Mouse (Mus musculus) left cerebral cortex, postnatal 25 days (tissue): ENCODE measurements around the gene Tmem259. TPM values are rescaled to one million over a fixed set of nuclear protein-coding genes. Genes with fewer than 3 reads are reported as not detected.
A peak's percentile ranks its signal among the peaks of the same experiment; 100 is the strongest.

ENCODE experiments used
- DNase-seq, 2 experiments: peaks; one replicate each; pipeline ENCODE4 v3.0.0; 2022; ENCODE audit warnings: low spot score in 2 of 2, mixed read lengths in 1 of 2
- intact Hi-C: fragments of 180-260 bp; cut with DNase I; formaldehyde crosslinking; loops from one replicate; pipeline ENCODE4 v1.15.1; 2025
- total RNA-seq, 2 experiments: library from RNA; stranded (reverse); gene quantifications; 2 replicates each; pipeline ENCODE4 v1.2.3; 2021

Gene Tmem259
- total RNA-seq, 2 experiments from 2014 or later: 123 to 124 TPM

- intact Hi-C loops: no loop called here
- no peak for DNase-seq
Observed at GRCm38 (mm10) chr10:79943471-79943901, 40.6 kb downstream of the Tmem259 start.

DNA sequence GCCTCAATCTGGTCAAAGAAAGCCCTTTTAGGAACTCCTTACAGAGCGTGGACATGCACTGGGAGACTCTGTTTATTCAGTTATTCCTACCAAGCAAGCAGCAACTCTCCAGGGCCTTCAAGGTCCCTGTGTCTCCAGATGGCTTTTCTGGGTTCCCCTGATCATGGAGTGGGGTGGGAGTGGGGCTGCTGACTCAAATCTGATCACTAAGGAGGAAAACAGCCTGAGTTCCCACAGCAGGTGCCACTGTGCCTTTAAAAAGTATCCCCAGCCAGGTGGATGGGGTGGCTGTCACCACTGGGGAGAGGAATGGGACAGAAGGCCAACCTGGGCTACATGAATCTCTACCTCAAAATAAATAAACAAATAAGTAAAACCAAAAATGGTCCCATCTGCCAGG lies 41.1 kb downstream of the Tmem259 start:
- intact Hi-C loops: no loop called here
- DNase-seq: no peak

DNA sequence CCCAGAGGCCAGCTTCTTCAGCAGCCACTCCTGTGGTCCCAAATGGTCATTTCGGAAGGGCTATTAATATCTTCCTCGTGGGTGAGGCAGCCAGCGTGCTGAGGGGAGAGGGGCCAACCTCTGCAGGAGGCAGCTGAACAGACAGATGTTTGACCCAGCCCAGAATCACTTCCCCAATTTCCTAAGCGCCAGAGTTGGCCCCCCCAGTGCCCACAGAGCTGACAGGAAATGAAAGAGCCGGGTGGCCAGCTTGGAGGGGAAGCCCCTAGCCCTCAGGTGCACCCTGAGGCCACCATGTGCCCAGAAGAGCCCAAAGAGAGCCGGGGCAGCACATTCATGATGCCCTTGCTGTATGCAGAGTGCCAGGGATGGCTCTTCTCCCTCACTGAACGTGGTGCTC lies 43.4 kb downstream of the Tmem259 start:
- peak in 1 of 2 experiments; percentile 31 for DNase-seq
- intact Hi-C loops: no loop called here

DNA sequence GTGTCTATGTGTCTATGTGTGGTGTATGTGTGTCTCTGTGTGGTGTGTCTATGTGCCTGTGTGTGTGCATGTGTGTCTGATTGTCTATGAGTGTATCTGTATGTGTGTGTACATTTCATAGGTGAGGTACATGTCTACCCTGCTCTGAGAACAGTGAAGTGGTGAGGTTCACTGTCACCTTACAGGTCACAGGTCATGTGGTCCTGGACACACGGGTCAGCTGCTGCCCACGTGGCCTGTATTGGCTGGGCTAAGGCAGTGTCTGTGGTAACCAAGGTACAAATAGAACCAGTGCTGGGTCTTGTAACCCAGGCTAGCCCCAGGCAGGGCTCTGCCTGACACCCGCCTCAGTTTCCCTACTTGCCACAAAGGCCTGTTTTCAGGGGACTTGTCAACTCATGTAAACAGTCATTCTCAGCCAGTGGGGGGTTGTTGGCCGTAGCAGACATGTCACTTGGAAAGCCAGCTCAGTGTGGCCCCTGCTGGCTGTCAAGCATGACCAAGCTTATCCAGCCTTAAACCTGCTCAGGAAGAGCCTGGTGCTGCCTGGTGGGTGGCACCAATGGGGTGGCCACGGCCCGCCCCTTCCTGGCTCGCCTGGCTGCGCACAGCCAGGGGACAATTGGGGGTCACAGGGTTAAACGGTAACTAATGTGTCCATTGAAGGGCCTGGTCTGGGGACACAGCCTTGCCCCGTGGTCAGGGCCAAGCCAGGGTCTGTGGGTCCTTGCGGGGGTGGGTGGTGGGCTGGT lies 46.2 kb downstream of the Tmem259 start:
- DNase-seq: no peak
- intact Hi-C loops: no loop called here

DNA sequence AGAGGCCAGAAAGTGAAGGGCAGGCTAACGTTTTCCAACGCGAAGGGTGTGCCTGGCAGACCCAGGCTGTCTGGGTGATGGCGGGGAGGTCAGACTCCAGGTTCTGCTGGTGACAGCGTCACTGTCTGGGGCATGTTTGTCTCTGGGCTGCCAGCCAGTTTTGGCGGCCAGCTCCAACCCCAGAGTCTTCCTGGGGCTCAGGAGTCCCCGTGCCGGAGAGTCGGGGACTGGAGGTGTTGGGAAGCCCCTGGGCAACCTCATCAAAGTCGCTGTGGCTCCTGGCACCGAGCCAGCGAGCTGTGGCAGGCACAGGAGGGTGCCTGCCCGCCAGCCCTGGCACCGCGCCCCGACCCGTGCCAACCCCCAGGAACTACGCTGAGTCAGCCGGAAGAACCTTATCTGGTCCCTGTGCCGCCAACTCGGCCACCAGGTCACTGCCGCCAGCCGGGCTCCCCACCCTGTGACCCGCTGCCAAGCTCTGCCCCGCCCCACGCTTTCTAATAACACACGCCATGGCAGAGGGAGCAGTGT lies 47.2 kb downstream of the Tmem259 start:
- intact Hi-C loops: no loop called here
- DNase-seq: no peak

- no peak for DNase-seq
- intact Hi-C loops: no loop called here
Observed at GRCm38 (mm10) chr10:79936284-79936910, 47.7 kb downstream of the Tmem259 start.

- no peak for DNase-seq
- intact Hi-C loops: no loop called here
Observed at GRCm38 (mm10) chr10:79934794-79935569, 49.1 kb downstream of the Tmem259 start.

DNA sequence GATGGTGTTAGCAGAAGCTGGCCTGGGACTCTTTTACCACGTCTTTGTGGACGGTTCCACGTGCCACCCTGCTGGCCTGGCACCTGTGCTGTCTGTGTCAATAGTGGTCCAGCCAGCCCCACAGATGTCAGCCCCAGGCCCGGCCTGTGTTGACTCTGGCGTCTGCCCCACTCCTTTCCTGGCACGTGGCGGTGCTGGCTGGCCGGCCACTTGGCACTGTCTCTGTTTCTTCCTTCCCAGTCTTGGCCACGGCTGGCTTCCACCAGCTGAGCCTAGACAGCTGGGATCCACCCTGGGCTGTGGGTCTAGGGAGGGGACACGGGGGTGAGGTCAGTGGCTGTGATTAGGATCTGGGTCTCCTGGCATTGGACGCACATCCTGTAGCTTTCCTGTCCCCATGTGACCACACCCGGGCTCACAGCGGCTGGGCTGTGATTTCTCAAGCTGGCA lies 49.8 kb downstream of the Tmem259 start:
- DNase-seq: peak; percentile 58 to 70
- intact Hi-C loops: no loop called here

DNA sequence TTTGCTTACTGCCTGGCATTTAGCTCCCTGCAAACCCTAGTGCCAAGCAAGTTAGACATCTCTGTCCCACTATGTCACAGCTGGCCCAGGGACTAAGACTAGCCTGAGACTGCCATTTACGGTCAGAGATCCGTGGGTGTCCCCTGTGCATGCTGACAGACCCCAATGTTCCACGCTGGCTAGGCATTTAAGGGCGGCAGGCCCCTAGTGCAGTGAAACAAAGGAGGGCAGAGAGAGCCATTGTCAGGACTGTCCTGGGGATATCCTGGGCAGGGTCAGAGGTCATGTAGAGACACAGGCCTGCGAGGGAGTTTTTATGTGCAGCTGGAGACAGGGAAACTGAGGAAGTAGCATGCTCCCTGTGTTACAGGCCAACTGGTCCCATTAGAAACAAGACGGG lies 50.3 kb downstream of the Tmem259 start:
- intact Hi-C loops: no loop called here
- no peak for DNase-seq

DNA sequence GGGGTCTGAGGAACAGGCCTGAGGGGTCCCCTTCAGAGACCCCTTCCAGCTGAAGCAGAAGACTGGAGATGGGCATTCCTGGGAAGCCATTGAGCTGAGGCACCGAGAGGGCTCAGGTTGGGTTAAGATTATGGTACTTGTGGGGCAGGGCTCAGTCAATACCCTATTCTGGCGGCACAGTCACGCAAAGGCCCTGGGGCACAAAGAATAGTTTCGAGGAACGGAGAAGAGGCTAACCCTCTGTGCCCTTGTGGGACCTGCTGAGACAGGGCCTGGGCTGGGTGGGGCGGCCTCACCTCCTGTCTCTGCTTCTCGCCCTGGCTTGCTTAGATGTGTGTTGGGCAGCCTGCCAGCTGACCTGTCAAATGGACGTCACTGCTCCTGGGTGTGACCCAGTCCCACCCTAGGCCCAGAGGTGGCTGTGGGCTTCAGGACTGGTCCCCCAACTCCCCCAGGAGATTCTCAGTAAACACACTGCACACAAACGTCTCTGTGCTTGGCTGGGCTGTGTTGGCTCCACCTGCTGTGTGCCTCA lies 50.9 kb downstream of the Tmem259 start:
- no peak for DNase-seq
- intact Hi-C loops: no loop called here

DNA sequence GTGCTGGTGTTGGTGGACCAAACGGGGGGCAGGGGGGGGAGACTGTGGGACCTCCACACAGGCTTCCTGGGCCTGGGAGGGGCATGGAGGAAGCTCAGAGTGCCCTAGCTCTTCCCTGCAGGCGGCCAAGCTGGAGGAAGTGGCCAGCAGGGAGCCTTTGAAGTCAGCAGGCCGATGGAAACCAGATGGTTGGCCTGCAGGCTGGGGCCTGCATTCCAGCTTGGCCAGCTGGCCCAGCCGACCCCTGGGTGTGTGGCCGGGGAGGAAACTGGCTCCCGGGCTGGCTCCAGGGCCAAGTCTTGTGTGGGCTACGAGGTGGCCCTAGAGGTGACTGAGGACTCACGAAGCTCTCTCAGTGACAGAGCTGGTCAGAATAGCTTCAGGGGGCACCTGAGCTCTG lies 51.4 kb downstream of the Tmem259 start:
- no peak for DNase-seq
- intact Hi-C loops: no loop called here

- intact Hi-C loops: no loop called here
- DNase-seq: no peak
Observed at GRCm38 (mm10) chr10:79931797-79932196, 52.3 kb downstream of the Tmem259 start.

DNA sequence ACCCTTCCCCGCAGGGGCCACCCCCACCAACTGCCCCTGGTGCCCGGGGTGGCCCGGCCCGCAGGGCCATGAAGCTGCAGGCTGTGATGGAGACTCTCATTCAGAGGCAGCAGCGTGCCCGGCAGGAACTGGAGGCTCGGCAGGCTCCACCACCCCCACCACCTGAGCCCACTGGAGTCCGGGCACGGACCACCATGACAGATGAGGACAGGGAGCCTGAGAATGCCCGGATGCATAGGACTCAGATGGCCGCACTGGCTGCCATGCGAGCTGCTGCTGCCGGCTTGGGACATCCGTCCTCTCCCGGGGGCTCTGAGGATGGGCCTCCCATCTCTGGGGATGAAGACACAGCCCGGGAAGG lies 53.3 kb downstream of the Tmem259 start:
- no peak for DNase-seq
- intact Hi-C loops: no loop called here

DNA sequence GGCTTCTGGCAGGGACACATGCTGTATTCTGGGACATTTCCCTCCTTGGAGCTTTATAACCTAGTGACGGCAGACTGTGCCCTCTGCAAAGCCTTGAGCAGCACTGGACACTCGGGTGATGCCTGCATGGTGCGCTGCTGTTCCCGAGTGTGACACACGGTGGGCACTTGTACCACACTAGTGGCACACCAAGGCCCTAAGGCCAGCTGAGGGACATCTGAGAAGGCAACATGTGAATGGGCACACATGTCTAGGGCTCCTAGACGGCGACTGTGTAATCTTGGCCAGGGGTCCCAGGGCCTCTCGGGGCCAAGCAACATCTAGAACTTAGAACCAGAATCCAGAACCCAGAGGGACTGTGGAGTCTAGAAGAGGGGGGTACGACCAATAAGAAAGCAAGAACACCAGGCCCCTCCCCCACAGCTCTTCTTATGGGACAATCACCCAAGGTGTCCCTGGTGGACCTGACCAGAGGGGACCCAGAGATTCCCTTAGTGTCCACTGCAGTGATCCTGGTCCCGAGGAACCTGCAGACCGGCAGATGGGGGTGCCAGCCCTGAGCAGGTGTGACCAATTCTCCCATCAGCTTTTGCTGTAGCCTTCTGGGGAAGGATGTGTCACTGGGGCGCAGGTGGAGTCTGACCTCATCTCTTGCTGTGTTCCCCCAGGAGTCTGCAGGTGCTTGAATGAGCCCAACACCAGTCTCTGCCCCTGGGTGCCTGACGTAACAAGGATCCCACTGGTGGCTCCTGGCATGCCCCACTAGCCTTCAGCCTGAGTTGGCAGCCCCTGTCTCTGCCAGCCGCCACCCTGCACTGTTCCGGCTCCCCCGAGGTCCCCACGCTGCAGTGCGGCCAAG lies 53.9 kb downstream of the Tmem259 start:
- intact Hi-C loops: no loop called here
- DNase-seq: no peak

DNA sequence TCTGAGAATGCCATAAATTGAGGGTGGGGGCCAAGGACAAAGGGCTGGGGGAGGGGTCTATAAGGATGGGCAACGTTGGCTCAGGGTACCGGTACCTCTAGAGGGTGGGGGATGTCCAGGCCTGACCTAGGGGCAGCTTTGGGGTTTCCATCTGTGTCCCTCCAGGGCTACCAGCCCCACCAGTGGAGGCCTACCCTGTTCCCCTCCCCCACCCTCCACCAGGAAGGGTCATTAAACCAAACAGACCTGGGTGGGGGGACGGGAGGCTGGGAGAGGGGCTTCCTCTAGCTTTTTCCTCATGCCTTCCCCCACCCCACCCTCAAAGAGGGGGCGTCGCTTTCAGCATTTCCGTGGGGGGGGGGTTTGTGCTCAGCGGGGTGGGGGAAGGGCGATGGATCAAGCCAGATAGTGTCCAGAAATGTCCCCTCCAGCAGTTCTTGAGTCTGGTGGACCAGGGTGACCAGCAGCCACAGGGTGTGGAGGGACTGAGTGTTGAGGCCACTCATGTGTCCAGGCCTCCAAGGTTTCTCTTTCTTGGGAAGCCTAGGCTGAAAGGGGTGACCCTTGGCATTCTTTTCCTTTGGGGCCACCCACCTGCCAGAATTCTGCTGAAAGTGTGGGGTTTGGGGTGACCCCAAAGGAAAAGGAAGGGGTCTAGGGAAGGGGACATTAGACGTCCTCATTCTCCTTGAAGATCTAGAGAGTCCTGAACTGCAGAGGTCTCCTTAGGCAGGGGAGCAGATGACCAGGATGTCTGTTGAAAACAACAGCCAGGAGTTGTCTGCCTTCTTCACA lies 55.0 kb downstream of the Tmem259 start:
- no peak for DNase-seq
- intact Hi-C loops: no loop called here

DNA sequence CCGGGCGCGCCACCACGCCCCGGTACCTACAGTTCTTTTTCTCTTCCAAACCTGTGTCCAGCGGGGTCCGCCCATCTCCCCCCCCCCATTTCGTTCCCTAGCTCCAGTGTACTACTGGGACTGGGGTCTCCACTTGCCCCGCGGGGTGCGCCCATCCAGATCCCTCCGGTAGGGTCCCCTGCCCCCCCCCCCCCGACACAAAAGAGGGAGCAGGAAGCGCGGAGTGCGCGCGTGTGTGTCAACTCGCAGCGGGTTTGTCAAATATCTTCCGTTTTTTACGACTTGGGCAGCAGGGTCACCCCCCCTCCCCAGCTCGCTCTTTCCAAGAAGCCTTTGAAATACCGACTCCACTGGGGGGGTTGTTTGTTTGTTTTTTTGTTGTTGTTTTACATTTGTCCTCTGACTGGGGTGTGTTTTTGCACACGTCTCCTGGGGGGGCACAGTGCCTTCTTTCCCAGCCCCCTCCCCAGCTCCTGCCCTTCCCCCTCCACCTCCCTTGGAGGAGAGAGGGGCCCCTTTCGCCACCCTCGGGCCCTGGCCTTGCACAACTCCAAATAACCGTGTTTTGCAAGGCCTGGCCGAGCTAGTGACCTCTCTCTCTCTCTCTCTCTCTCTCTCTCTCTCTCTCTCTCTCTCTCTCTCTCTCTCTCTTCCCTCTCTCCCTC lies 56.0 kb downstream of the Tmem259 start:
- intact Hi-C loops: no loop called here

GRCm38 (mm10) chr10:79927324-79928029 lies 56.7 kb downstream of the Tmem259 start:
- intact Hi-C loops: no loop called here

More for the DNA sequence above, 56.0 kb downstream of the Tmem259 start:
- DNase-seq: no peak

More at GRCm38 (mm10) chr10:79927324-79928029, 56.7 kb downstream of the Tmem259 start:
- DNase-seq: peak; percentile 61 to 62
